Mouse (Mus musculus) kidney, embryonic 14.5 days (tissue): ENCODE data around the gene Abcc8. TPM values are rescaled to one million over a fixed set of nuclear protein-coding genes. Genes with fewer than 3 reads are reported as not detected.

Experiments used
- ATAC-seq: fragments of 200-750 bp; cut with Nextera tagmentation; 2 replicates; pipeline ENCODE4 v1.8.0; 2017; ENCODE audit warnings: moderate number of reproducible peaks, mild to moderate bottlenecking, moderate TSS enrichment, moderate library complexity; ENCODE audit not compliant: low FRiP score, low TSS enrichment
- H3K27ac ChIP-seq: fragments of 300-500 bp; sonication (generic); 2 replicates; pipeline ENCODE4 v1.5.1; 2014; ENCODE audit warnings: low read depth, mild to moderate bottlenecking, low read length, moderate library complexity, mixed read lengths
- H3K27me3 ChIP-seq: fragments of 300-500 bp; sonication (generic); 2 replicates; pipeline ENCODE4 v1.6.1; 2014; ENCODE audit warnings: mild to moderate bottlenecking, low read length; ENCODE audit not compliant: control insufficient read depth, insufficient read depth
- H3K36me3 ChIP-seq: fragments of 300-500 bp; sonication (generic); 2 replicates; pipeline ENCODE4 v1.6.1; 2014; ENCODE audit warnings: low read length, mixed read lengths; ENCODE audit not compliant: control insufficient read depth, insufficient read depth
- H3K4me1 ChIP-seq: fragments of 300-500 bp; sonication (generic); 2 replicates; pipeline ENCODE4 v1.6.1; 2014; ENCODE audit warnings: low read length, mixed read lengths; ENCODE audit not compliant: control insufficient read depth, insufficient read depth
- H3K4me2 ChIP-seq: fragments of 300-500 bp; sonication (generic); replicated peaks from 2 replicates; pipeline ENCODE4 v1.6.1; 2014; ENCODE audit warnings: low read depth, mild to moderate bottlenecking, low read length
- H3K4me3 ChIP-seq: fragments of 300-500 bp; sonication (generic); 2 replicates; pipeline ENCODE4 v1.5.1; 2014; ENCODE audit warnings: mild to moderate bottlenecking, low read length
- H3K9ac ChIP-seq: fragments of 300-500 bp; sonication (generic); 2 replicates; pipeline ENCODE4 v1.6.1; 2014; ENCODE audit warnings: low read depth, mild to moderate bottlenecking, low read length, moderate library complexity
- H3K9me3 ChIP-seq: fragments of 300-500 bp; sonication (generic); 2 replicates; pipeline ENCODE4 v1.6.1; 2016; ENCODE audit warnings: low read length; ENCODE audit not compliant: control insufficient read depth
- whole genome bisulfite sequencing: fragments of 180-500 bp; shearing (Covaris S2); extraction: QIAGEN DNeasy Blood & Tissue Kit; methylation state at CpG from one replicate; pipeline ENCODE4 v1.1.7; 2014; 5-methylcytosine and 5-hydroxymethylcytosine counted together
- polyA plus RNA-seq: library from polyadenylated mRNA; unstranded; fragments of >200 nt; fragmentation: Nextera tagmentation; extraction: Ambion mirVana; gene quantifications from 2 replicates; pipeline ENCODE4 v1.2.1, GENCODE M21; 2014

Abcc8 gene
- polyA plus RNA-seq, 1 experiment from 2014 or later = 1.5 TPM

DNA sequence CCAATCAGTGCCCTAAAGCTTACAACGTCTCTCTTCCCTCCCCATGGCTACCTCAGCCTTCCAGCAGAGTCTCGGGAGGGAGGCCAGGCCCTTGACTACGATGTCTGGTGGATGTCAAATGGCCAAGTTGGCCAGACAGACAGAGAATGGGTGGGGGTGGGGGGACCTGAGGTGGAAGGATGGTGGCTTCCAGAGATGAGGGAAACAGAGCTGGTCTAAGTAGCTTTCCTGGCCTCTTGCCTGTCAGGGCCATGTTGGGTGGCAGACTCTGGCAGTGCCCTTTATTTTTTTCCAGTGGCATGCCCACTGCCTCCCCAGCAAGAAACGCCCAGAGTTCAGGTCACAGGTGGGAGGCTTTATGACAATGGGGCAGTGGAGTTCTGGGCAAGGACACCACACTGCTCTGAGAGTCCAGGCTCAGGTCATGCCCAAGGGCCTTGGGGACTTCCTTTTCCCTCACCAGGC is 82.5 kb downstream of the Abcc8 start:
- no peak for ATAC-seq
- Histone ChIP-seq H3K9me3 (no peaks in the 10 kb centered on the region), H3K27me3 (peaks cover 4% of the 10 kb centered on the region), H3K27ac (no peak overlapping the region), H3K4me2 (no peak overlapping the region), H3K9ac (no peak overlapping the region), H3K4me1 (no peaks in the 10 kb centered on the region), H3K4me3 (no peak overlapping the region), H3K36me3 (no peaks in the 10 kb centered on the region)
- 47% methylated on average over 4 of the region's 4 CpGs for WGBS

DNA sequence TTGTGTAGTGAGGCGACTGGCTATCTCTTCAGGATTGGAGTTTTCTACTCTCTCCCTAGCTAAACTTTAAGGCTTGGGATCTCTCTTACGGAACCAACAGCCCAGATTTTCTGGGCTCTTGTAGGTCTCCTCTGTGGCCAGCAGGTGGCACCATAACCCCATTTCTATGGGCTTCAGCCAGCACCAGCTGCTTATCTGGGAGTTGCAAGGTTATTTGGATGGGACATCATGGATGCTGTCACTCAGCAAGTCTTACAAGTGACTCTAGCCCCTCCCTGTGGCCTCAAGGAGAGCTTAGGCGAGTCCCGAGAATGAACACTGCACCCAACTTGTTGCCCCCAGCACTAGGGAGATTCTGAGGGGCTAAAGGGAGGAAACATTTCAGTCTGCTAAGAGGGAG is 83.7 kb downstream of the Abcc8 start:
- H3K27me3 ChIP-seq = peaks cover 4% of the 10 kb centered on the region
- no peaks in the 10 kb centered on the region for H3K9me3 ChIP-seq
- H3K9ac ChIP-seq = no peak overlapping the region
- no peak overlapping the region for H3K4me3 ChIP-seq
- no peaks in the 10 kb centered on the region for H3K36me3 ChIP-seq
- ATAC-seq = 0 out of 2 replicates have a peak, but pooled peaks have one; percentile 20
- no peak overlapping the region for H3K27ac ChIP-seq
- H3K4me1 ChIP-seq = no peaks in the 10 kb centered on the region
- 1% methylated on average over 4 of the region's 4 CpGs for WGBS
- H3K4me2 ChIP-seq = no peak overlapping the region

DNA sequence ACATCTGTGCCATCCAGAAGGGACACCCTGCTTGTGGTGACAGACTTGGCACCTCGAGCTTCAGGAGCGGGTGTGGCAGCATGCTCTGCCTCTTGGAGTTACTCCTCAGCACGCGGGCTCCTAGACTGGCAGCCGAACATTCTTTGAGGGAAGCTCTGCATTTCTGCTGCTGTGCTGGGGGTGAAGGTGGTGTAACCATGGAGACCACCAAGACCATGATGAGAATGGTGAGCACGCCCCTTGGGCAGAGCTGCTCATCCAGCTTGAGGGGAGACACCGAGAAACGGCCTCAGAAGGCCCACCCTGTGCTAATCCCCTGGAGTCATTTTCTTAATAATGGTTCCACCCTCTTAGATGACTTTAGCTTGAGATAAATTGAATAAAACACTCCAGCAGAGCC is 87.0 kb downstream of the Abcc8 start:
- H3K9me3 ChIP-seq = peaks cover 5% of the 10 kb centered on the region; the same call in 1 of the 2 replicates
- 61% methylated on average over 8 of the region's 8 CpGs for WGBS
- no peaks in the 10 kb centered on the region for H3K36me3 ChIP-seq
- no peak for ATAC-seq
- no peak overlapping the region for H3K27ac ChIP-seq
- H3K4me1 ChIP-seq = no peaks in the 10 kb centered on the region
- no peak overlapping the region for H3K4me3 ChIP-seq
- H3K27me3 ChIP-seq = peaks cover 4% of the 10 kb centered on the region
- H3K4me2 ChIP-seq = no peak overlapping the region
- no peak overlapping the region for H3K9ac ChIP-seq

DNA sequence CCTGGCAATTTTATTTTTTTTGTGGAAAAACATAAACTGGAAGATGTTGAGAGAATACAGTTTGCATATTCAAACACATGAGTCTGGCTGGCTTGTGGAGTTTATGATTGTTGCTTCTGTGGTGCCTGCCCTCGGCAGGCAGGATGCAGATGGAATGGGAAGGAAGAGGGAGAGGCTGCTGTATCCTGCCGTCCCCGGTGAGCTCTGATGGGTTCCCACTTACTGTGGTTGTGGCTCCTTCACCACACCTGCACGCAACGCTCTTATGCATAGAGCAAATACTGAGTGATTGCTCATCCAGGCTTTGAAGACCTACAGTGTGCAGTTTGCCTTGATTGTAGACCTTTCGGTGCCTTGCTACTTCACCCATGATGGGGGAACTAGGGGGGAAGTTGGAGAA is 91.6 kb downstream of the Abcc8 start:
- H3K27ac ChIP-seq = no peak overlapping the region
- peaks cover 9% of the 10 kb centered on the region for H3K36me3 ChIP-seq
- no peak overlapping the region for H3K4me2 ChIP-seq
- no peaks in the 10 kb centered on the region; the same call in 1 of the 2 replicates for H3K27me3 ChIP-seq
- H3K4me3 ChIP-seq = no peak overlapping the region
- peaks cover 5% of the 10 kb centered on the region; the same call in 1 of the 2 replicates for H3K9me3 ChIP-seq
- 88% methylated on average over 6 of the region's 6 CpGs for WGBS
- H3K9ac ChIP-seq = no peak overlapping the region
- ATAC-seq = no peak
- no peaks in the 10 kb centered on the region for H3K4me1 ChIP-seq

DNA sequence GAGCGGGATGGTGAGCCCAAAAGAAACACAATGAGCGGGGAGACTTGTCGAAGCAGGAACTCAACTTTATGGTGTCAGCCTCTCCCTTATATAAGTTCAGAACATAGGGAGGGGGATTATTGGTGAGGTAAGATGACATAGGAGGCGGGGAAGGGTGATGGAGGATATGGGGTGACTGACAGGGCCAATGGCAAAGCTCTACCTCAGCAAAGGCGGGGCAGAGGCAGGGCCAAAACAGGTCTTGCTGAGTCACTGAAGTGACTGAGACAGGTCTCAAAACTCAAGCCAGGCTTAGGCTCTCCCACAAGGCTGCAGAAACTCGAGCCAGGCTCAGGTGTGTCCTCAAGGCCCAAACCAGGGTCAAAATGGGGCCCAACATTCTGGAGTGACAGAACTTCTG is 93.5 kb downstream of the Abcc8 start:
- Histone ChIP-seq H3K4me3 (no peak overlapping the region), H3K4me1 (no peaks in the 10 kb centered on the region), H3K9ac (no peak overlapping the region), H3K27me3 (no peaks in the 10 kb centered on the region), H3K36me3 (peaks cover 27% of the 10 kb centered on the region), H3K9me3 (peaks cover 5% of the 10 kb centered on the region; the same call in 1 of the 2 replicates), H3K27ac (no peak overlapping the region), H3K4me2 (no peak overlapping the region)
- WGBS = 82% methylated on average over 6 of the region's 6 CpGs
- no peak for ATAC-seq

DNA sequence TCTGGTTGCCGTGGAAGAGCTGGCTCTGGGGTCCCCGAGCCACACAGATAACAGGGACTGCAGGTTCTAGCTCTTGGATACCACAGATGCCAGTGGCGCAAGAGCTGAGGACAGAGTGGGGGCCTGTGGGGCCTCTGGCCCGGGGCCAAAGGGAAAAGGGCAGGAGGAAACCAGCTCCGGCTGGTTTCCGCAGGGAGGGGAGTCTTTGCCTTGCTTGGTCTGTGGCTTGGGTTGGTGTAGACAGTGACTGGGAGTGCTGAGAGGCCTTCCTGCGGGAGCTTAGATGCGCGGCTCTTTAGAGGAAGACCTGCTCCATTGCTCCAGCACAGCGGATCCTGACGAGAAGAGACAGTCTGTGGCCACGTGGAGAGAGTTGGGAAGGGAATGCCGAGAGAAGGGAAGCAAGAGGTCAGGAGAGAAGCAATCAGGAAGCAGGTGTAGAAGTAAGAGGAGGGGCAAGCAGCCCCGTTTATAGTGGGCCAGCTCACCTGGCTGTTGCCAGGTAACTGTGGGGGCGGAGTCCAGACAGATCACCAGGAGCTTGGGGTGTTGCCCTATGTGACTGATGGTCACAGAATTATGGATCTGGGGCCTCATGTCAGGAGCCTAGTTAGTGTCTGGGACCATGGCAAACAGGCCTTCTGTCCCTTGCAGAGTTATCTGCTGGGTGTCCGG is 94.9 kb downstream of the Abcc8 start:
- no peak for ATAC-seq
- no peaks in the 10 kb centered on the region for H3K27me3 ChIP-seq
- no peak overlapping the region for H3K9ac ChIP-seq
- H3K27ac ChIP-seq = no peak overlapping the region
- no peak overlapping the region for H3K4me3 ChIP-seq
- H3K36me3 ChIP-seq = peaks cover 41% of the 10 kb centered on the region
- peaks cover 5% of the 10 kb centered on the region; the same call in 1 of the 2 replicates for H3K9me3 ChIP-seq
- 65% methylated on average over 16 of the region's 16 CpGs for WGBS
- no peak overlapping the region for H3K4me2 ChIP-seq
- no peaks in the 10 kb centered on the region for H3K4me1 ChIP-seq

DNA sequence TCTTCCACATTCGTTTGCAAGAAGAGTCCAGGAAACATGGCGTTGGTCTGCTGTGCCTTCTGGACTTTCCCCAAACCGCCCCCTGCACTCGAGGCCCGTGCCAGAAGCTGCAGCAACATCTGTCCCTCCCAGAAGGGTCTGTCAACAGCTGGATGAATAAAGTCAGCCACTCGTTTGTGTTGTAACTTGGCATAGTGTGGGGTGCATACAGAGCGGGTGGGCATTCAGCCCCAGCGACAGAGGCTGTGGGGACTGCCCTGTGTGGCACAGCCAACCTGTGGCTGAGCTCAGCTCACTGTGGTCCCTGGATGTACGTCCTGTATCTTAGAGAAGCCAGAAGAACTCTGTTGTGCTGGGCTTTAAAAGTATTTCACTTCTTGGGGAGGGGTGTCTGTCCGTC is 95.8 kb downstream of the Abcc8 start:
- peaks cover 50% of the 10 kb centered on the region for H3K36me3 ChIP-seq
- ATAC-seq = no peak
- 89% methylated on average over 10 of the region's 10 CpGs for WGBS
- no peak overlapping the region for H3K9ac ChIP-seq
- H3K27ac ChIP-seq = no peak overlapping the region
- no peaks in the 10 kb centered on the region for H3K4me1 ChIP-seq
- H3K4me2 ChIP-seq = no peak overlapping the region
- H3K4me3 ChIP-seq = no peak overlapping the region
- H3K9me3 ChIP-seq = peaks cover 5% of the 10 kb centered on the region; the same call in 1 of the 2 replicates
- H3K27me3 ChIP-seq = no peaks in the 10 kb centered on the region

DNA sequence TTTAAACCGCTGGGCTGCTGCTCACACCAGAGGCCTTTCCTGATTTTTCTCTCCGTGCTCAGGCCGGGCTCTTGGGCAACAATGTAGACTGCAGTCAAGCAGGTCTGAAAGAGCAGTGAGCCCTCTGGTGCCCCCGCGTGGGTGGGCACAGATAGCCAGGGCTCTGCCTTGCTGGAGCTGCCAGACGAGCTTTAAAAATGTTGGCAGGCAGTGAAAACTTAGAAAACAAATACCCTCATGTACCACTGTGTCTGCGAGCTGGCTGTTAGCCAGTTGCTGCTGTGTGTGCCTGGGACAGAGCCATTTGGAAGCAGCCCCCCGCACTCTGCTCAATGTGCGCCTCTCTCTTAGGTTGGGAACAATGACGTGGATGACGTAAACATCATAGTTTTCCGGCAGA is 102.2 kb downstream of the Abcc8 start:
- no peaks in the 10 kb centered on the region for H3K9me3 ChIP-seq
- no peak overlapping the region for H3K9ac ChIP-seq
- no peak overlapping the region for H3K4me2 ChIP-seq
- H3K4me1 ChIP-seq = no peaks in the 10 kb centered on the region
- H3K27me3 ChIP-seq = no peaks in the 10 kb centered on the region
- no peak overlapping the region for H3K4me3 ChIP-seq
- no peak overlapping the region for H3K27ac ChIP-seq
- peaks cover 92% of the 10 kb centered on the region for H3K36me3 ChIP-seq
- WGBS = 91% methylated on average over 12 of the region's 12 CpGs
- no peak for ATAC-seq

DNA sequence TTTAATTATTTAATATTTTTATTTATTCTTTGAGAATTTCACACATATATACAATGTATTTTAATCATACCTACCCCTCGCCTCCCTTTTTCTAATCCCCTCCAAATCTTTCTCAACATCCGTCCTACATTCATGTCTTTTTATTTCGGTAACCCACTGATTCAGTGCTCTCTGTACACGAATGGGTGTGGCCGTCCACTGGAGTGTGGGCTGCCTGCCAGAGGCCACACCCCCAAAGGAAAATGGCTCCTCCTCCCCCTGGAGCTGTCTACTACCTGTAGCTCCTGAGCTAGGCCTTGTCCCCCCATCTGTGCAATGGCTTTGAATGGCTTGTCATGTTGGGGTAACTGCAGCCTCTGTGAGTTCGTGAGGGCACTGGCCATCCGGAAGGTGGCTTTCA is 103.0 kb downstream of the Abcc8 start:
- Histone ChIP-seq H3K9ac (no peak overlapping the region), H3K4me1 (no peaks in the 10 kb centered on the region), H3K4me2 (no peak overlapping the region), H3K27me3 (no peaks in the 10 kb centered on the region), H3K4me3 (no peak overlapping the region), H3K9me3 (no peaks in the 10 kb centered on the region), H3K27ac (no peak overlapping the region), H3K36me3 (peaks cover 92% of the 10 kb centered on the region)
- 89% methylated on average over 7 of the region's 7 CpGs for WGBS
- ATAC-seq = no peak
